Mouse (Mus musculus): ENCODE results near the gene Sept14.
"Not testable (repeated sequence)": the region's sequence is repeated elsewhere in the genome, so short reads cannot be mapped to it uniquely, and the experiment has no call there.

Sept14 gene

DNA sequence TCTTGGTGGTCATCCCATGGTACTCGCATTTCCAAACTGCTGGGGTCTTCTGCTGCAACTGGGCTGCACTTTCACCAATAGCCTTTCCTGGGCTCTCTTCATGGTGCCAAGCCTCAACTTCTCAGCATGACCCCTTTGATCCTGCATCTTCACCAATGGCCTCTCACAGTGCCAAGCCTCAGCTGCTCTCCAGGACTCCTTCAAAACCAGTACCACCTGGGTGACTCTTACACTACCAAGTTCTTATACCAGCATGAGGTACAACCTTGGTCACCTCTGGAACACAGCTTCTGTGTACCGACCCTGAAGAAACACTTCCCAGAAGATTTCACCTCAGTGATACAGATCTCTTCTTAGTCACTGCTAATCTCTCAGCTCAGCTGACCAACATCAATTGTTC, at the start of gene Sept14:
Sept14 (minus strand) TSS at position 101 of the 400 bp plus-strand sequence.
- DNase-seq (ENCODE audit: inconsistent age in 2 of 2, low spot score in 1 of 2) = no peak

DNA sequence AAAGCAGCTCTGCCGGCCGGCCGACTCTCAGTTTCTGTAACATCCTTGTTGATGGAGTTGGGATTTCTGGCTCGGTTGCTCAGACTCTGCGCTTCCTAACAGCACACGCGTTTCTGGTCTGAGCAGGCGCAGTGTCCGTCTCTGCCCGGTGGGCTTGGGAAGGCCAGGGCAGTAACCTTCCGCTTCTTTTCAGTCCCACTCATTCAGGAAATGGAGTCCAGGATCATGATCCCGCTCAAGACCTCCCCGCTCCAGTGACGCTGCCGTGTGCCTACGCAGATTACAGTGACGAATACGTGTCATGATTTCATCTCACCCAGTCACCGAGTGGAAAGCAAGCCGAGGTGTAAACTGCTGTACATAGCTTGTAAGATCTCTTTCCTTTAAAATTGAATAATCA, 48.6 kb upstream of the Sept14 start:
- no peak for DNase-seq (ENCODE audit: inconsistent age in 2 of 2, low spot score in 1 of 2)

DNA sequence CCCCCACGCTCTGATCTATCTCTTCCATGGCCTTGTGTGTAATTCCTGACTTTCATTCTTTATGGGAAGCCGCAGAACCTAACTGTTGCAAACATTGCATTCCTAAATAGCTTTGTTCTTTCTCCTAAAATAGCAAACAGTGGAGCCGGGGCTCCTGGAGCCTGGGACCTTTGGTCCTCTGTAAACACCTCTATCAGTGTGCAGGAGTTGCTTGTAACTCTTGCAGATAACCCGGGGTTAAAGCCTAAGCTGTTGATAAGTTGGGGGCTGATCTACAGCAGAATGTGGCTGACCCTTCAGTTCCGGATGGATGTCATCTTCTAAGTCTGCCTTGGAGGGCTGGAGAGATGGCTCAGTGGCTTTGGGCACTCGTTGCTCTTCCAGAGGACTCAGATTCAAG, 35.7 kb upstream of the Sept14 start:
- no peak for DNase-seq (ENCODE audit: inconsistent age in 2 of 2, low spot score in 1 of 2)

DNA sequence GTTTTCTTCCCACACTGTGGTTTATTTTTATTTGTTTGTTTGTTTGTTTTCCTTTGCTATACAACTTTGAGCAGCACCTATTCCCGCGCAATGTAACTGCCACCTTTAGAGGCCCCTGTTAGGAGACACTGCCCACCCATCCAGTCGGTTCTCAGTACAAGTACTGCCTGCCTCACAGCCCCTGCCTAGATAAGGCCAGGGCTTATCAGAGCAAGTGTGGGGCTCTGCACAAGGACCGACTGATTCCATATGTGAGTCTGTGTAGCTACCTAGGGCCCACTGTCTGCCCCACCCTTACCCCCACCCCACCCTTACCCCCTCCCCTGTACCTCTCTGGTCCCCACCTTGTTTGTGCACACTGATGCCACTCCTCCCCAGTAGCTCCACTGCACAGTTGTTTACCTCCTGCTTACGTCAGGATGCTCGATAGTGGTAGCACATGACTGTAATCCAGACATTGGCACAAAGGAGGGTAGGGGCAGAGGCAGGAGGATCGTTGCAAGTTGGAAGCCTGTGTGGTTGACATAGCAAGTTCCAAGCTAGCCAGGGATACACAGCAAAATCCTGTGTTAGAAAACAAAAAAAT, 34.7 kb upstream of the Sept14 start:
- DNase-seq (ENCODE audit: inconsistent age in 2 of 2, low spot score in 1 of 2) = no peak

DNA sequence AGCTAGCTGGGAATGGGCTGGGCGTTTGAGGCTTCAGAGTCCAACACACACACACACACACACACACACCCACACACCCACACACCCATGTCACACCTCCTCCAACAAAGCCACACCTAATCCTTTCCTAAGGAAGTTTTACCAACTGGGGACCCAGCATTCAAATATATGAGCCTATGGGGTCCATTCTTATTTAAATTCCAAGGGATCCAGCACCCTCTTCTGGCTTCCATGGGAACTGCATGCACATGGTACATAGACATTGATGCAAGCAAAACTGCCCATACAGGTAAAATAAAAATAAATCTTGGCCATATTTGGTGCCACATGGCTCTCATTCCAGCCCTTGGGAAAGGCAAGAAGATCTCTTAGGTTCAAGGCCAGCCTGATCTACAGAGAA, 32.7 kb upstream of the Sept14 start:
- peak; percentile 26 to 75 for DNase-seq (ENCODE audit: inconsistent age in 2 of 2, low spot score in 1 of 2)

DNA sequence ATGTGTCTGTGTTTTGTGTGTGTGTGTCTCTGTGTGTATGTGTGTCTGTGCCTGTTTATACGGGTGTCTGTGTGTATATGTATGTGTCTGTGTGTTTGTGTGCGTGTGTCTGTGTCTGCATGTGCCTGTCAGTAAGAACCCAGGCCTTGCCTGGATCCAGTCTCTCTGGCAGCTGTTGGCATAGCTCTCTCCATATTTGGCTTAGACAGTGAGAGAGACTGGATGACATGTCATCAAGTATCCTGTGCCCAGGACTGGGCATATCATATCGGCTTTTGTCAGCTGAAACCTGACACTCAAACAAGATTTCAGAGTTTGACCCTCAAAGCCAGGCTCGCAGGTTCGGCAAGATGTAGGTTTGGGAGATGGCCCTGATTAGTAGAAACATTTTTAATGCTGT, 22.7 kb upstream of the Sept14 start:
- no peak for DNase-seq (ENCODE audit: inconsistent age in 2 of 2, low spot score in 1 of 2)

DNA sequence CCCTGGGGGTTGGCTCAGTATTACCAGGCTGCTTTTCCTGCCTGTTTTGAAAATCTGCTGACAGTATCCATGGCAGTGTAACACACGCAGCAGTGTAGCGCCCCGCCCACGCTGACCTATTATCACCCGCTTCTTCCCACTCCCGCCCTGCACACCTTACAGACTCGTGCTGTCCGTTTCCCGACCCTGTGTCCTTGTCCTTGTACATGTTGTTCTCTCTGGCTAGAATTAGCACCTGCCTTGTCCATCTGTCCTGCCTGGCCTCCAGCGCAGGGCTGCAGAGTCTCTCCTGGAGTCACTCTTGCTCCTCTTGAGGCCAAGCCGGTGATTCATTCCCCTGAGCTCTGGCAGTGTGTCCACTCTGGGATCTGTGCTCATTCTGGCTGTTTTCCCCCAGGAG, 22.0 kb upstream of the Sept14 start:
- peak; percentile 84 to 85 for DNase-seq (ENCODE audit: inconsistent age in 2 of 2, low spot score in 1 of 2)

DNA sequence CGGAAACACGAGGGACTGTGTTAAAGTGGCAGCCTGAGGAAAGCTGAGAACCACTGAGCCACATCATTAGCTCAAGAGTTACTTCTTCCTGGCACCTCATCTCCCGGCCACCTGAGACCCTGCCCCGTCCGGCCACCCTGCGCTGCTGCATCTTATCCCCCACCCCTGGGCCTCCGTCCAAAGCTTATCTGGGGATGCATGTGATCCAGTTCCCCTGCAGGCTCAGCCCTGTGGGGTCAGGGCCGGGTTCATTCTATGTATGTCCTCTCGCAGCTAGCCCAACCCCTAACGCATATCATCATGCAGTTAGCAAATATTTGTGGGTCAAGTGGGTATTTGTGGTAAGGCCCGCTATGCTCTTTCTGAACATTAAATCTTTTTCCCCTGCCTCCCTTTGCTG, 21.0 kb upstream of the Sept14 start:
- DNase-seq (ENCODE audit: inconsistent age in 2 of 2, low spot score in 1 of 2) = no peak

DNA sequence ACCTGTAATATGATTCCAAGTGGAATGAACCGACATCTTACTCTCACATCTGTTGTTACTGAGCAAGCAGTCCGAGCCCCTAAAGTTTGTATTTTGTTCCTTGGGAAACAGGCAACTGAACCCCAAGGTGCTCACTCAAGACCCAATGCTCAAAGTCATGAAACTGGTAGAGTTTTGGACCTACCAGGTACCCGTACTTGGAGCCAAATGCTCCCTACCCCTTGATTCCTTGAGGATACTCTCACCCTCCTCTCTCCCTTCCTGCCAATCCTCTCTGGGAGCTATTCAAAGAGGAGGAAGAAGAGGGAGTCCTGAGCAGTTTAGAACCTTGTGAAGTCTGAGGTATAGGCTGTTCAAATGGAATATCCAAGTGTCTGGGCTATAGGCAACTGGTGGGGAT, 18.5 kb upstream of the Sept14 start:
- no peak for DNase-seq (ENCODE audit: inconsistent age in 2 of 2, low spot score in 1 of 2)

DNA sequence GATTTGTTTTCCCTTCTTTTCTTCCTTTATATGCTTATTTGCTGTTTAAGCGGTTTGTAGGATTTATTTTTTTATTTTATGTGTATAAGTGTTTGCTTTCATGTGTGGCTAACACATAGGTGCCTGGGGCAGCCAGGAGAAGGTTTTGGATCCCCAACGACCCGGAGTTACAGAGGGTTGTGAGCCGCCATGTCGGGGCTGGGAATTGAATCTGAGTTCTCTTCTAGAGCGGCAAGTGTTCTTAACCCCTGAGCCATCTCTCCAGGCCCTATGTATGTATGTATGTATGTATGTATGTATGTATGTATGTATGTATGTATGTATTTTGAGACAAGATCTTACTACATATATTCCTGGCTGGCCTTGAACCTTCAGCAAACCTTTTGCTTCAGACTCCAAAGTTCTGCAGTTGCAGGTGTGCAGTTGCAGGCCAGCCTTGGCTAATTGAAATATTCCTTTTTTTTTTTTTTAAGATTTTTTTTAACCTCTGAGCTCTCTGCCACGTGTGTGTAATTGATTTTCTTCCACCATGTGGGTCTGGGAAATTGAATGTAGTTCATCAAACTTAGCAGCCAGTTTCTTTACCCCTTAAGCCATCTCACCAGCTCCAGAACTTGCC, 17.6 kb upstream of the Sept14 start:
- DNase-seq (ENCODE audit: inconsistent age in 2 of 2, low spot score in 1 of 2) = peak in 1 of 2 experiments; percentile 33

DNA sequence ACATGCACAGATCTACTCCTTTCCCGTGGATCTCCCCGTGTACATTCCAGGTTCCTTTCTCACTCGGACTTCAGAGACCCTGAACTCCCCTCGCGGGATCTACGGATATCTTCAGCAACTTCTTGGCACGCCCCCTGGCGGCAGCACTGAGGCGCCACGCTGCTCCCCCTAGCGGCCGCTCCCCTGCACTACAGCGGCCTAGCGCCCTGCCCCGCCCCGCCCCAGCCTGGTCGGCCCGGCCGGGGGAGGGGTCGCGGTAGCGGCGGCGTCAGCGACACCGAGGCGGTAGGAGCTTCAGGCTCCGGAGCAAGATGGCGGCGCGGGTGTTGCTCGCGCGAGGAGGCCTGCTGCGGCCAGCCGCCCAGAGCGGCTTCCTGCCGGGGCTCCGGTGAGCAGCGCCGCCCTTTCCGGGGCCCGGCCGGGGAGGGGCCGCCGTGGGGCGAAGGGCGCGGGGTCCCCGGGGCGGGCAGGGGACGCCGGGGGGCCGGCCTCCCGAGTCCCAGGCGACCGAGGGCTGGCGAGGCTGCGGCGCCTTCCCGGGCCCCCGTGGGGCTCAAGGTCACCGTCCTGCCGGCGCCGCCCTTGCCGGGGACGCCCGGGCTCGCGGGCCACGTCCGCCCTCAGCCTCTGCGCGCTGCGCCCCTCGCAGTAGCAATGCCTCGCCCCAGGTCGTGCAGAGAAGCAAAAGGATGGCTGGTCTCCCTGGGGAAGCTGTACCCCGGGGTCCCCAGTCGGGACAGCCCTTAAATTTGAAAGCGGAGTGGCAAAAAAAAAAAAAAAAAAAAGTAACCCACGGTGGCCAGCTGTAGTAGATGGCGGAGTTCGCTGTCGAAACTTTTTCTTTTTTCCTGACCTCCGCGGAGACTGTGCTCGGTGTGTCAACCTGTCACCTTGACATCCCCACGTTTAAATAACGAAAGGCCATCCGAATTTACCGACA, 16.8 kb upstream of the Sept14 start, which contains the start of gene Nipsnap2:
Nipsnap2 (plus strand) TSS at position 230 of the 940 bp plus-strand sequence.
- DNase-seq (ENCODE audit: inconsistent age in 2 of 2, low spot score in 1 of 2) = peak; percentile 95 to 99

DNA sequence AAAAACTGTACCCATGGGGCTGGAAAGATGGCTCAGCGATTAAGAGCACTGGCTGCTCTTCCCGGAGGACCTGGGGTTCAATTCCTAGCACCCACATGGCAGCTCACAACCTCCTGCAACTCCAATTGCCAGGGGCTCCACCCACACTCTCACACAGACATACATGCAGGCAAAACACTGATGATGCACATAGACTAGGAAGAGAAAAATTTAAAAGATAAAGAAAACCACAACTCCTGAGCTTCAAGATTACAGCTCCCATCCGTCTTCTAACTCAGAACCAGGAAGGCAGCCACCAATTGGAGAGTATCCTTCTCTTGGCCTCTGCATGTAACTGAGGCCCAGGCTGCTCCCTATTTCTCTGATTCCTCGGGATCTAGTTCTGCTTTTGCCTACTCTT, 16.0 kb upstream of the Sept14 start:
- DNase-seq (ENCODE audit: inconsistent age in 2 of 2, low spot score in 1 of 2) = peak in 1 of 2 experiments; percentile 52

DNA sequence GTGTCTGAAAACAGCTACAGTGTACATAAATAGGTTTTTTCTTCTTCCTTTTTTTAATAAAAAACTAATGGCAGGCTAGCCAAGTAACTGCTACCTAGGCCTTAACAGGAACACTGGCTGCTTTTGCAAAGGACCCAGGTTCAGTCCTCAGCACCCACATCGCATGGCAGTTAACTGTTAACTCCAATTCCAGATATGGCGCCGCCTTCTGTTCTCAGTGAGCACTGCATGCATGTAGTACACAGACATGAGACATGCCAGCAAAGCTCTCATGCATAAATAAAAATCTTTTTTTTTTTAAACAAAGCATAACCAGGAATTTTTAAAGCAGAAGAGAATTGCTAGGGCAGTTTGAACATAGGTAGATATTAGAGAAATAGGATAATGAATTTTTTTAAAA, 11.9 kb upstream of the Sept14 start:
- no peak for DNase-seq (ENCODE audit: inconsistent age in 2 of 2, low spot score in 1 of 2)

DNA sequence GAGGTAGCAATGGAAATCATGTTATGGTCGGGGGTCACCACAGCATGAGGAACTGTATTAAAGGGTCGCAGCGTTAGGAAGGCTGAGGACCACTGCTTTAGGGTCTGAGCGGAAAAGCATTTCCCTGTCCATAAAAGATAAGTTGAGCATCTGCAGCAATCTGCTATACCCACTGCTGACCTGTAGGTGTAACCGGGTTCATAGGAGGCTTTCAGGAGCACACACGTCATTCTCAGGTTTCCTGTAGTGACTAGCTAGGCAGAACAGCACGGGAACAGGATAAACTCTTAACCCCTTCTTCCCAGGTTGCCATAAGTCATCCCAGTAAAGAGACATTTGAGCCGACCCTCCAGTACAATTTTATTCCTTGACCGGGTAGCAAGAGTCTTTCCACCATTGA, 8.7 kb upstream of the Sept14 start:
- no peak for DNase-seq (ENCODE audit: inconsistent age in 2 of 2, low spot score in 1 of 2)

DNA sequence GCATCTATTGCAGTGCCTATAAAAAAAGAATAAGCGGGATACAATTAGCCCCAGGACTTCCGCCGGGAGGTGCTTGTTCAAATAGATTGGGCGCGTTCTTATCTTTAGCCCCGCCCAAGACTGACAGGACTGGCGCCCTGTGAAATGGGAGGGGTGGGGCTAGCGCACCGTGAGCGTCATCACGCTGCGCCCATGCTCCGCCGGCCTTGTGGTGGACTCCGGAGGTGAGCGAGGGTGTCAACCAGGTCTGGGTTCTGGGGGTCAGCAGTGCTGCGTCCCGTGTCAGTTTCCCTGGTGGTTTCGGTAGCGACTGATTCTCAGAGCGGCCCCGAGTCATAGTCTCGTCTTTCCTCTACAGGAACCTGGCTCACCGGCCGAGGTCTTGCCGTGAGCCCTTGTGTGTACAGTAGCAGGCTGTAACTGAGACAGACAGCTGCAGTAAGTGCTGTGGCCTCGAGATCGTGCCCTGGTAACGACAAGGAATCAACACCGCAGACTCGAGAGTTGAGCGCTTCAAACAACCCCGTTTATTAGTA, 7.1 kb upstream of the Sept14 start, which contains the start of gene Mrps17:
Mrps17 (plus strand) TSS at position 172 of the 536 bp plus-strand sequence.
- DNase-seq (ENCODE audit: inconsistent age in 2 of 2, low spot score in 1 of 2) = peak; percentile 94 to 97

DNA sequence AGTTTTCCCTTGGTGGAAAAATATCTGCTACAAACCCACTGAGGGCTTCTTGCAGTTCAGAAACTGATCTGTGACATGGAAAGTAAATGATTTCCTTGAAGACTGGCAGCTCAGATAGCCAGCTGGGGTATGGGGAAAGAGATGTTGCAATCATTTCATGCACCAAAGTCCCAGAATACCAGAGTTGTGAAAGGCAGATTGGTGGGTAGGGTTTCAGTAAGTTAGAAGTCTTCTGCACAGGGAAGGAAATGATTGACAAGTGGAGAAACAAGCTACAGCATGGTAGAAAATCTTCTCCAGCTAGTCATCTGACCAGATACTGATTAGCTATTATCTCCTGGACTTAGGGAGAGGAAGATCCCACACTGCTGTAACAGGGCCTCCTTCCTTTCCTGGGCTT, 4.9 kb downstream of the Sept14 start:
- DNase-seq (ENCODE audit: inconsistent age in 2 of 2, low spot score in 1 of 2) = peak in 1 of 2 experiments; percentile 61

DNA sequence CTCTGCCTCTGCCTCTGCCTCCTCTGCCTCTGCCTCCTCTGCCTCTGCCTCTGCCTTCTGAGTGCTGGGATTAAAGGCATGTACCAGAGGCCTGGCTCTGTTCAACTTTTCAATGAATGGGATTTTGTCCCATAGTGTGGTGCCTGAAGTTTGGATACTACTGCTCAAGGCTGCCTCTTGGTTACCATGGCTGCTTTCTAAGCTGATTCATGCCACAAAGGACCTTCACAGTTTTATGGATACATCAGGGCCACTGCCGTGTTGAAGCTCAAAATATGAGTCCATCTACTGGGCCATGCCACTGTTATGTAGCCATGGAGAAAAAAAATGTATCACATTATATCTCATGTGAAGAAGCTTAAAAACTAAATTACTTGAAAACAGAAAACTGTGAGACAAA, 6.6 kb downstream of the Sept14 start:
- peak; percentile 23 to 71 for DNase-seq (ENCODE audit: inconsistent age in 2 of 2, low spot score in 1 of 2)

DNA sequence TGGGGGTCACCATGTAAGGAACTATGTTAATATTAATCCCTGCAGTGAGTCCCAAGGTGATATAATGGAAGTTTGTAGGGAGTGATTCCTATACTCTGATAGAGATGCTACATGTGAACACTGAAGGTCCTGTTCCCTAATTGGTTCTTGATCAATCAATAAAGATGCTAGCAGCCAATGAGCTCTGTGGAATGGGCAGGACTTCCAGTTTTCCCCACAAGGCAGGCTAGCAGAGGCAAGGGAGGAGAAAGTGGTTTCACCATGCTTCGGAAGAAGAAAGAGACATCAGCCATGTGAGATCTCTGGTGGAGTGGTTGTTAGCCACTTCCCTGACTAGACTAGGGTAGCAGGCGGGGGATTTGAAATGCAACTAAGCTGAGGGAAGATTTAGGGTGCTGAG, 7.8 kb downstream of the Sept14 start:
- no peak for DNase-seq (ENCODE audit: inconsistent age in 2 of 2, low spot score in 1 of 2)

DNA sequence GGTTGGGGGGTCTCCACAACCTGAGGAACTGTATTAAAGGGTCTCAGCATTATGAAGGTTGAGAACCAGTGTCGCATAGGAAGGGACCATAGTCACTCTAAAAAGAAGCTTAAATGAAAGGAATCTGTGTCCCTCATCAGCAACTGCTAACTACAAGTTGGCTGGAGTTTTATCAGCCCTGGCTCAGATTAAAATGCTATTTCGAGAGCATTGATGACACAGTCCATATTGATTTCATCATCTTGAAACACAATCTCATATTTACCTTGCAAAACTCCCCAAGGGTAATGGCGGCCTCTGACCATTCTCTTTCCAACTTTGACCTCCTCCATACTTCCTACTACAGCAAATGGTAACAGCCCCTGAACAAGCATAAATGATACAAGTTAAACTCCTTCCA, 17.8 kb downstream of the Sept14 start:
- no peak for DNase-seq (ENCODE audit: inconsistent age in 2 of 2, low spot score in 1 of 2)

DNA sequence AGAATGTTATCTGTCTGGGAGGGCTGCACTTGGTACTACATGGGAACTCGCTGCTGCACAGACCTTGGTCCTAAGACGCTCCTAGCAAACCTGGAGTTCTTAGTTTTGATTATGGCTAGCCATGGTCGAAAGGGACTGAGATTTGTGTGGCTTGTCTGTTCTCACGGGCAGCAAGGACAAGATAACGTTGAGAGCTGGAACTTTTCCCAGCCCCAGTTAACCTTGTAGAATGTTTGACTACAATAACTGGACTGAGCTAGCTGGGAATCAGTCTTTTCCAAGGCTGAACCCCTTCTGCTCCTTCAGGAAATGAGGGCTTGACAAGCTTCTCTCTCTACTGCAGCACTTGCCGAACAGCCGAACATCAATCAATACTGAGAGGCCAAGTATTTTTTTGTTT, 20.7 kb downstream of the Sept14 start:
- DNase-seq (ENCODE audit: inconsistent age in 2 of 2, low spot score in 1 of 2) = peak; percentile 61 to 91

DNA sequence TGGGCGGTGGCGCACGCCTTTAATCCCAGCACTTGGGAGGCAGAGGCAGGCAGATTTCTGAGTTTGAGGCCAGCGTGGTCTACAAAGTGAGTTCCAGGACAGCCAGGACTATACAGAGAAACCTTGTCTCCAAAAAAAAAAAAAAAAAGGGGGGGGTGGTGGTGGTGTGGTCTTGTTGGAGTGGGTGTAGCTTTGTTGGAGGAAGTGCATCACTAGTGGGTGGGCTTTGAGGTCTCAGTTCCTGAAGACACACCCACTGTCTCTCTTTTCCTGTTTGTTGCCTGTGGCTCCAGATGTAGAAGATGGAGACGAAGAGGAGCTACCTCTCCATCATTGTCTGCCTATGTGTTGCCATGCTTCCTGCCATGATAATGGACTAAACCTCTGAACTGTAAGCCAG, 23.2 kb downstream of the Sept14 start:
- not testable (repeated sequence) for DNase-seq (ENCODE audit: inconsistent age in 2 of 2, low spot score in 1 of 2)

Data from adrenal gland, adult (tissue).